Mouse (Mus musculus) thymus, postnatal 36 days (tissue): ENCODE measurements around the gene Pcyox1.

Source experiments
- DNase-seq, 2 experiments: peaks; one replicate each; pipeline ENCODE4 v3.0.0; 2022; ENCODE audit warnings: mixed read lengths in 2 of 2

Gene Pcyox1

DNA sequence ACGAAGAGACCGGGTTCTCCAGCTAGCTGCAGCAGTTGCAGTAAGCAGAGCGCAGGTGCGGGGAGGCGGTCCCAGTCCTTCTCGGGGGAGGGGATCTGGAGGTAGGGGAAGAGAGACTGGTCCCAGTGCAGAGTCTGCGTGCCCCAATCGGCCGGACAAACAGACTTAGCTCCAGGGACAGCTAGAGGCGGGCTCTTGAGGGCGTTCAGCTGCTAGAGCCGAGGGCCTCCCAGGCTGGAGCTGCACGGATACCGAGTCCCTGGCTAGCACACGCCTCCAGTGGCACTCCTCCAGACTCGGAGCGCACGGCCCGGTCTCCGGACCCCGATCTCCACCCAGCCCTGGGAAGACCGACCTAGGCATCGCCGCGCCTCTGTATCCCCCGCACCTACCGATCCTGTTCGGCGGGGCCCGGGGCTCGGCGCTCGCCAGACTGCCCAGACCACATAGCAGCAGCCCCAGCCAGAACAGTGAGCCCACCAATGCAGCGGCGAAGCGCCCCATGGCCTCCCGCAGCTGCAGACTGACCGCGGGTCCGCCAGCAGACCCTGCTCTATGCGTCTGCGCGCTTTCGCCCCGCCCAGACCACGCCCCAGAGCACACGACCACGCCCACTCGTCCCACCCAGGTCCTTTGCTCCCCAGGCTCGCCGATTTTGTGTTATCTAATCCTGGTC lies at the start of gene Pcyox1:
Gene Pcyox1, minus strand, starts transcription at position 574 of the 676 bp plus-strand sequence.
- peak; percentile 85 to 88 for DNase-seq

DNA sequence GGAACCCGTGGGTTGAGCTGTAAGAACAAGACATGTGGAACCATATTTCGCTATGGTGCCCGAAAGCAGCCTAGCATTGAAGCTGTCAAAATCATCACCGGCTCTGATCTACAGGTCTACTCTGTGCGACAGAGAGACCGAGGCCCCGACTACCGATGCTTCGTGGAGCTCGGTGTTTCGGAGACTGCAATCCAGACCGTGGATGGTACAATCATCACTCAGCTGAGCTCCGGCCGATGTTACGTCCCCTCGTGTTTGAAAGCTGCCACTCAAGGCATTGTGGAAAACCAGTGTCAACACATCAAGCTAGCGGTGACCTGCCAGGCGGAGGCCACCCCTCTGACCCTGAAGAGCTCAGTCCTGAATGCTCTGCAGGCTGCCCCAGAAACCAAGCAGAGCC lies 48.6 kb upstream of the Pcyox1 start:
- no peak for DNase-seq

DNA sequence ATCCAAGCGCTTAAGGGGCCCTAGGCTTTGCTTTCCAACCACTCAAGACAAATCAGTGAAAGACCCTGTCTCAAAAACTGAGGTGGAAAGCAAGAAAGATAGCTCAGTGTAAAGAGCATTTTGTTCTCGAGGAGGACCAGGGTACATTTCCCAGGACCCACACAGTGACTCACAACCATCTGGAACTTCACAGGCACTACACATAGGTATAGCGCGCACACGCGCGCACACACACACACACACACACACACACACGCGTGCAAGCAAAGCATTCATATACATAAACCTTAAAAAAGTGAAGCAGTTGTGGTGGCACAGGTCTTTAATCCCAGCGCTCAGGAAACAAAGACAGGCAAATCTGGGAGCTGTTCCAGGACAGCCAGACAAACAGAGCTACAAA lies 44.6 kb upstream of the Pcyox1 start:
- DNase-seq = no peak

DNA sequence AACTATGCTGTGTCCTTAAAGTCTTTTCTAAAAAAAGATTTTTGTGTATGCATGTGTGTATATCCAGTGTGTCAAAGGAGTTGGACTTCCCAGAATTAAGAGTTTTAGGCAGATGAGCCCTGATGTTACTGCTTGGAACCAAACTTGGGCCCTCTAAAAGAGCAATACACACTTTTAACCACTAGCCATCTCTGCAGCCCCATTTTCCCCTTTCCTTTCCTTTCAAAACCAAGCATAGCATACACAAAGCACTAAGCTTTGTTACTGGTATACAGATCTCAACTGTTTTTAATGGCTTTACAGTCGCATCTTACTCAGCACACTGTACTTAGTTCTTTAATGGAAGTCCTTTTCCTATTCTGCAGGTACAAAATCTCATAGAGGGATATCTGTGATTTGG lies 42.6 kb upstream of the Pcyox1 start:
- DNase-seq = no peak

DNA sequence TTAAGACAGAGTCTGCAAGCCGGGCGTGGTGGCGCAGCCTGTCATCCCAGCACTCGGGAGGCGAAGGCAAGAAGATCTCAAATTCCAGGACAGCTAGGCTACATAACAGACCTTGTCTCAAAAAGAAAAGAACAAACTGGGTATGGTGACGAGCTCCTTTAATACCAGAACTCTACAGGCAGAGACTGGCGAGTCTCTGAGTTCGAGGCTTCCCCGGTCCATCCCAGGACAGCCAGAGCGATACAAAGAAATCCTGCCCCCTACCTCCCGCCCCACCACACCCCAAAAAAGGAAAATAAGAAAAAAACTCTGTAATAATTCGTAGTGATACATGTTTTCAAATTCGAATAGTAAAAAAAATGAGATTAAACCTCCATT lies 42.2 kb upstream of the Pcyox1 start:
- DNase-seq = no peak

DNA sequence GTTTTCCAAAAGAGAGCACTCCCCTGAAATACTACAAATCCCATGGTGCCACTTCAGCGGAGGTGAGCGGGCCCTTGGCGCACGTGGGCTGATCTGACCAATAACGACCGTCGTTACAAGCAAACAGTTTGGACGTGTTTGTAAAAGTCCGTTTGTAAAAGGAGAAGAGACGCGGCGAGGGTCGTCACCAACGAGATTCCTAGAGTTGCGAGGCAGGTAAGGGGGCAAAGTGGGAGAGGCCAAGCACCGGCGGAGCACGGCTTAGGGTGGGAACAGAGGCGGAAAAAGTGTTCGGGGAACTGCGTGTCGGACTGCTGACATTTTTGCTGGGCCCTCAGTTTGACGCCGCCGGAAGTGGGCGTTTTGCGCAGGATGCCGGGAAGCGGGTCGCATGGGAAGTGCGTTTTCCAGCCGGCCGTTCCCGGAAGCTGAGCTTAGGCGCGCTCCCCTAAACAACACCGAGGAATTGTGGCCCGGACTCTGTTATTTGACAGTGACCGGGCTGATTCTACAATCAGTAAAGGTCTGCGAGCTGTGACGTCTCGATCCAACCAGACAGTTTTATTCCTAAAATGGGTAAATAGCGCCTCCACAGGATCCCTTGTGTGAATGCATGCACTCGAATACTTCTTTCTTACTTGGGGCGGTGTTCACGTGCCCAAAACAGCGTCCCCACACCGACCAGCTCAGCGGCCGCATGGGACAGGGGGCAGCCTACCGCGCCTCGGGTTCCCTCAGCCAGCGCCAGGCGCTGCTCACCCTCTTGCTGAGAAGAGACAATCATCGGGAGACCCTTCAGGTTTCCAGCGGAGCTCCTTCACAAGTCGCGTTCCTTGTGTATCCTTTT lies 41.5 kb upstream of the Pcyox1 start, which contains the start of gene C87436:
Gene C87436, plus strand, starts transcription at position 103 of the 847 bp plus-strand sequence.
- DNase-seq = peak; percentile 91 to 93

DNA sequence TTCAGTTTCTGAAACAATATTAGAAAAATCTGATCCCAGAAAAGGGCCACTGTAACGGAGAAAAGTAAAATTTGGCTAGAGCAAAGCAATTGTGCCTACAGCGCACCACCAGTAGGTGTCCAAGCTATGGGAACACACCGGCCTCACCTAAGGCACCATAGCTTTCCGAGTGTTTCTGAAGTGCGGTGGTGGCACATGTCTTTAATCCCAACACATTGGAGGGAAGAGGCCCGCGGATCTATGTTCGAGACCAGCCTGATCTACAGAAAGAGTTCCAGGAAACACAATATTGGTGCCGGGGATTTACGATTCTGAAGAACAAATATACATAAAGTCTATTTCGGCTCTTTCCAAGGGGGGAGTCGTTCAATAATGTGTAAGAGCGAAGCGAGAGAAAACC lies 40.8 kb upstream of the Pcyox1 start:
- peak; percentile 57 to 66 for DNase-seq

DNA sequence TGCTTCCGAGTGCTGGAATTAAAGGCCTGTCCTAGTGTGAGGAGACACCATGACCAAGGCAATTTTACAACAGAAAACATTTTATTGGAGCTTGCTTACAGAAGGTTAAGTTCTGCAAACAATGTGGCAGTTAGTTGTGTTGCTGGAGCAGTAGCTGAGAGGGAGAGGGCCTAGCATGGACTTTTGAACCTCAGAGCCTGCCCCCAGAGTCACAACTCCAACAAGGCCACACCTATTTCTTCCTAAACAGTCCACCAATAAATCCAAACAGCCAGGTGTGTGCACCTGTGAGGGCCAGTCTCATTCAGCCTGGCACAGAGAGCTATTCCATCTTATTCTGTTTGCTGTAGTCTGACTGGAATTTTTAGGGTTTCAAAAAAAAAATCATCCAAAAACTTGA lies 36.7 kb upstream of the Pcyox1 start:
- no peak for DNase-seq

DNA sequence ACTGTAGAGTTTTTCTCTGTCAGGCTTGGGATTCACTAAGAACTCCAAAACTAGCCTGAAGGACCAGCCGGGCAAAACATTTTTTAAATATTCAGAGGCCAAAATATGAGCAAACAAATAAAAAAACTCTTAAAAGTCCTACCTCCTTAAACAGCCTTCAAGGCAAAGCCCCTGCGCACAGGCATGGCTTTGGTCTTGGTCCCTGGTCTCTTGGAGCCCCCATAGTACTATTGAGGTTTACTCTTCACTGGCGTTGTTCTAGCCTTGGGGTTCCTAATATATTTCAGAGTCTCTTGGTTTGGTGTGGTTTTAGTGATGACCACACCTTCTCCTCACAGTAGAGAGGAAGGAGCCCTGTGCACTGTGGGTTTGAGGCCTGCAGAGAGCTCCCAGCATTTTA lies 34.6 kb upstream of the Pcyox1 start:
- no peak for DNase-seq

DNA sequence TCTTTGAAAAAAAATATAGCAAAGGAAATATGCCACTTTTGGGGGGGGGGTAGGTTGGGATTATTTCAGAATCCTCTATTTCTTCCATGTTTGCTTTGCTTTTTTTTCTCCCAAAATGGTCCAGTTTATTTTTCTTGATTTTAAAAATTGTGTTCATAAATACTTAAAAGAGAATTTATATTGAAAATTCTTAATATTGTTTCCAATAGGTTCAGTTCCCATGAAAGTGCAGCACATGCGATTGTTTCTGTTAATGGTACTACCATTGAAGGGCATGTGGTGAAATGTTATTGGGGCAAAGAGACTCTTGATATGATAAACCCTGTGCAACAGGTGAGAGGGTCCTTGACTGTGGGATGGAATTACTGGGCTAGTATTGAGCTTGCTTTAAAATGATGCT lies 29.4 kb upstream of the Pcyox1 start, which contains the start of gene Gm44790:
Gene Gm44790, plus strand, starts transcription at position 301 of the 400 bp plus-strand sequence.
- DNase-seq = no peak

DNA sequence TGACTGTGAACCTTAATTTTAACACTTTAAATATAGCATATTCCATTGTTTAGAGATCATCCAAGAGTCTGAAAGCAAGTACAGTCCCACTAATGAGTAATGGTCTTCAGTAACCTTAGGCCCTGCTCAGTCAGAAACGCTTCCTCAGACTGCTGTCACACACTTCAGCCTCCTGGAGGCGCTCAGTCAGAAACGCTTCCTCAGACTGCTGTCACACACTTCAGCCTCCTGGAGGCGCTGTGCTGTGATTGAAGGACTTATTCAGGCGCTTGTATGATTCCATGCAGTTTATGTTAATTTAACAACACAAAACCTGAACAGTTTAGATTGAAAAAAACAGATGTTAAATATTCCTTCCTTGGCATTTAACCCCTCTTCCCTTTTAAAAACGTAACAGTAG lies 23.5 kb upstream of the Pcyox1 start:
- DNase-seq = no peak

DNA sequence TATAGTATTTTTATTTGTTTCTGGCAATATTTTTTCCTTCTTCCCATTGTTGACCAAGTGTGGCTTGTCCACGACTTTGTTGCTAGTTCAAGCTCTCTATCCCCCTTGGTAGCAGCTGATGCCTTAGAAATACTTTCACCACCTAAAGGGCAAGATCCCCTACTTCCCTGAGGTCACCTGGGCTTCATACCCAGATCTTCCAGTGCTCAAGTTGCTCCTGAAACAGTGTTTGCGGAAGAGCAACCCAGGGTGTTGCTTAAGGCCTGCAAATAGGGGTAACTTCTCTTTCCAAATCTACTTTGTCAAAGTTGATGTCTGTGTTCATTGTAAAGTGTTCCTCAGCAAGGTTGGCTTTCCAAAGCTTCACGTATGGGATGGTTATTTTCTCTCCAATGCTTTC lies 22.3 kb upstream of the Pcyox1 start:
- DNase-seq = no peak

DNA sequence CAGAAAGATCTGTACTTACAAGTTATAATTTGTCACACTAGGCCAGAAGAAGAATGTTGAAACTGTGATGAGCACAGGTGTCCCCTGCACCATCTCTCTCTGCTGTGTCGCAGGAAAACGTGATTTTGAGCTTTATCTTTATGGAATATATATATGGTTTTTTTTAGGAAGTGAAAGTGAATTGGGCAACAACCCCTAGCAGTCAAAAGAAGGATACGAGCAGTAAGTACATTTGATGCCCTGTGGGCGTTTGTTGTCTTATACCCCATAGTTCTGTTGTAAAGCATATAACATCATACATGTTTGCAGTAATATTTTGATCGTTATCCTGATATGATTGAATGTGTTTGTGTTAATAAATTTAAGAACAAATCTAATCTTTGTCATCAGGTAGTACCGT lies 21.8 kb upstream of the Pcyox1 start:
- no peak for DNase-seq

DNA sequence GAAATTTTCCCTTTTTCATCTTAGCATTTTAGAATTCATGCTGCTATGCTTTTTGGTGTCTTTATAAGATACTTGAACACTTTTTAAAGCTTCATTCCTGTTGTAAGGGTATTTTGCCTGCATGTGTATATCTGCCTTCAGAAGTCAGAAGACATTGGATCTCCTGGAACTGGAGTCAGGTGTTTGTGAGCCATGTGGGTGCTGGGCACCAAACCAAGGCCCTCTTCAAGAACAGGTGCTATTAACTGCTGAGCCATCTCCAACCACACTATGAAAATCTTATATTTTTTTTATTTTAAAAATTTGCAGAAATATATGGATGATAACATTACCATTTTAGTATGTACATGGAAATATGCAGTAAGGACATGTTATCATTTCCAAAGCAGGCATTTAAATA lies 9.4 kb upstream of the Pcyox1 start:
- no peak for DNase-seq

DNA sequence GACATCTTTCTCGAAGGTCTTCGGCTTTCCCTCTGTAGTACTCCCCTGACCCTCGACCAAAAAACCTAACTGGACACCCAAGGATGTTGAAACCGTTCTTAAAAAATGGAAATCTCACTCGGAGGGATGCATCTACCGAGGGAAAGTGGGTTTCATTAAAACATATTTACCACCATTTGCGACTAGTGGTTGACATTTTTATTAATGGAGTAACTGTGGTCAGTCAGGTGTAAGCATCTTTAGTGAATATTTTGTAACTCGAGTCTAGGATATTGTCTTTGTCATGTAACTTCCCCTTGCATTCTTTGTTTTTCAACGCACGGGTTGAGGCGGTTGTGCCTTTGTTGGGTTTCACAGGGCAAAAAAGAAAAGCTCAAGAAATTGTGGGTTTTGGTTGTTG lies 8.0 kb upstream of the Pcyox1 start:
- DNase-seq = peak in 1 of 2 experiments; percentile 12

DNA sequence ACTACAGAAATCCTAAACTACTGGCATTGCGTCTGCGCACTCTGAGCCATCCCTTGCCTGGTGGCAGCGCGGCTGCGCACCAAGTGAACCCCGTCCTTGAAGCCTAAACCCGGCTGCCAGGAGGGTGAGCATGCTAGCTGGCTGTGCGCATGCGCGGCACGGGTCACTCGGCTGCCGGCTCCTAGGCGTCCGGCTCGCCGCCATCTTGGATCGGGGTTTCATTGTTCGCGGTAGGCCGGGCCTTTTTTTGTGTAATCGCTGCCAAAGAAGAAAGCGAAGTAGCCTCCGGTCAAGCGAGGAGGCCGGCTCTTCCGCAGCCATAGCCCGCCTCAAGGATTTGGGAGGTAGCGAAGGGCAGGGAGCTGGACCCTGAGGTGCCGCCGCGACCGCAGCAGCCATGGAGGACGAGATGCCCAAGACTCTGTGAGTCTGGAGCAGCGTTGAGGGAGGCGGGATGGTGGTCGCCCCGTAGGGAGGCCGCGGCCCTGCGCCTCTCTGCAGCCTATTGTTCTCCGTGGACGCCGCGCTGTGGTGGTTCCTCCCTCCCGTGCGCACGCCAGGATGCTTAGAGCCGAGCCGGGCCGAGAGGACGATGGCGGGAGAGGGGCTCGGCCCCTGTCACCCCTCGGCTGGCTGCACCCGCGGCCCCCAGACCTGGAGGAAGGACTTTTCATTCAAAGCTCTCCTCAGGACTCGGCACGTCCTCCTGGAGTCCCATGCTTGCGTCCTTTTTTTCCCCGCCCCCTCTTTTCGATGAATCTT lies 7.3 kb upstream of the Pcyox1 start, which contains the start of gene Tia1:
Gene Tia1, plus strand, starts transcription at position 120 of the 762 bp plus-strand sequence.
- peak; percentile 94 to 98 for DNase-seq

DNA sequence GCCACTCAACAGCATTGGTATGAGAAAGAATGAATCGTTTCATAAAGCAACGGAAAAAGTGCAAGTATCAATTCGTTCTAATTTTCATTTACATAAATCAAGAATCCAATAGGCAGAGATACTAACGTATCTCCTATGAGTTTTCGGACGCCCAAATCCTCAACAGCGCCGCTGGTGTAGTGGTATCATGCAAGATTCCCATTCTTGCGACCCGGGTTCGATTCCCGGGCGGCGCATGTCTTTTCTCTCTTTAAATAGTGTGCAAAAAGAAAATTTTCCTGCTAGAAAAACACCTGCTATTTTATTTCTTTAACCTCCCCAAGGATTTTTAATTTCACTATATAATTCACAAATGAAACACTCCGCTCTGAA lies 6.8 kb upstream of the Pcyox1 start:
- peak in 1 of 2 experiments; percentile 82 for DNase-seq

DNA sequence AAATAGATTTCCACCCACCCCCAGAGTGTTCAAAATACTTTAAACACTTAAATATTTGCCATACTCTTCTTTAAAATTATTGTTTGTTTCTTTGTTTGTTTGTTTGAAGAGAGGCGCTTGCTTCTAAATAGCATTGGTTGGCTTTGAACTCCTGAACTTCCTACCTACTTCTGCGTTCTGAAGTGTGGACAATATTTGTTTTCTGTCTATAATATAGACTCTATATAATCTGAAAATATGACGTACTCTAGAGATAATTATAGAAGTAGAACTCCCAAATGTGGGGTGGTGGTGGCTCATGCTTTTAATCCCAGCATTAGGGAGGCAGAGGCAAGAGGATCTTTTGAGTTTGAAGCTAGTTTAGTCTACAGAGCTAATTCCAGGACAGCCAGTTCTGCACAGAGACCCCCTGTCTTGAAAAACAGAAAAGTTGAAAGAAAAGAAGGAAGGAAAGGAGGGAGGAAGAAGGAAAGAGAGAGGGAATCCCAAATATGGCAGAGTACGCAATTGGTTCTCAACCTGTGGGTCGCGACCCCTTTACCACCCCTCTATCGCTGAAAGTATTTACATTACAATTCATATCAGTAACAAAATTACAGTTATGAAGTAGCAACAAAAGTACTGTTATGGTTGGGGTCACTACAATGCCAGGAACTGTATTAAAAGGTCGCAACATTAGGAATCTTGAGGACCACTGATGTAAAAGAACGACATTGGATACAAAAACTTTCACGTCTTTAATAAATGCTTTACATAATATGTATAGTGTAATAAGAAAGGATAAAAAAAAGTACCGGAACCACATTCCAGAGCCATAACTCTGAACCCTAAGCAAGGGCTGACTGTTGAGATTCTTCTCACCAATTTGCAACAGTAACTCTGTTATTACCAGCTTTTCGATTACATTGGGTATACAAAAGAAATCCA lies 6.0 kb upstream of the Pcyox1 start:
- no peak for DNase-seq

DNA sequence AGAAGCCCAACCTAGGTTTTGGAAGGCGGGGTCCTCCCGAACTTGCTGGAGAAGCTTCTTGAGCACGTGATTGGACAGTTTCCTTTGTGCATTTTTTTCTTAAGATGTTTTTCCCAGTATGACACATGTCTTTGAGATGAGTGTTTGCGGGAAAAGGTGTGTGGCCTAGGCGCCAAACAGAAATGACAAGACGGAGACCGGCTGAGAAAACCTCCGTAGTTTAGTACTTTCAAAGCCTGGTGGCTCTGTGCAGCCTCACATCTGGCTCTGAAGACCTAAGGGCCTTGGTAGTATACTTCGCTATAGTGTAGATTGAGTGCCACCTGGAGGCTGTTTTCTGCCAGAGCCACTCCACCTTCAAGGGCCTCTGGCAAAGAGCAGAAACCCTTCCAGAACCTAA lies 4.0 kb upstream of the Pcyox1 start:
- peak; percentile 78 to 81 for DNase-seq

DNA sequence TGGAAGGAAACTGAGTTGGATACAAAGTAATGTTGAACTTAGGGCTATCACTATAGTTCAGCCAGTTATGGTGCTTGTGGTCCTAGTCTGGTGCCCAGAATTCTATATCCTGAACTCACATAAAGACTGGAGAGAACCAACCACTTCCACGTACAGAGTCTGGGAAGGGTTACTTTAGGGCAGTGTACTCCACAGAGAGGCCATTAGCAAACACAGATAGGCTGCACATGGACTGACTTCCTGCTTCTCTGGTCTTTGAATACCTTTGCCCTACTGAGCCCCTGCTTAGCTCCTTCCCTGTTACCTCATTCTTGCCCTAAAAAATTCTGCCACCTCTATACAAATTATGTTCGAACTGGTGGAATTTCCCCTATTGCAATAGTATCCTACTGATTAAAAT lies 3.0 kb upstream of the Pcyox1 start:
- DNase-seq = no peak

DNA sequence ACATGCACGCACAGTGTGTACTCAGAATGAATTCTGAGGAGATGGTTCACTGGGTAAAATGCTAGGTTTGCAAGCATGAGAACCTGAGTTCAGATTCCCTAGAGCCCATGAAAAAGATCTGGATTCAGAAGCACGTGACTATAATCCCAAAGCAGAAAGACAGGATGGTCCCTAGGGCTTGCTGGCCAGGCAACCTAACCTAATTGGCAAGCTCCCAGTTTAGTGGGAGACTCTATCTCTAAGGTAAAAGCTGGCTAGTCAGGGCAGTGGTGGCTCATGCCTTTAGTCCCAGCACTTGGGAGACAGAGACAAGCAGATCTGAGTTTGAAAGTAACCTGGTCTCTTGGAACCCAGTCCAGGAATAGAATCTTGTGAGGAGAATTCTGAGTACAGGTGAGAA lies 2.0 kb upstream of the Pcyox1 start:
- DNase-seq = no peak

DNA sequence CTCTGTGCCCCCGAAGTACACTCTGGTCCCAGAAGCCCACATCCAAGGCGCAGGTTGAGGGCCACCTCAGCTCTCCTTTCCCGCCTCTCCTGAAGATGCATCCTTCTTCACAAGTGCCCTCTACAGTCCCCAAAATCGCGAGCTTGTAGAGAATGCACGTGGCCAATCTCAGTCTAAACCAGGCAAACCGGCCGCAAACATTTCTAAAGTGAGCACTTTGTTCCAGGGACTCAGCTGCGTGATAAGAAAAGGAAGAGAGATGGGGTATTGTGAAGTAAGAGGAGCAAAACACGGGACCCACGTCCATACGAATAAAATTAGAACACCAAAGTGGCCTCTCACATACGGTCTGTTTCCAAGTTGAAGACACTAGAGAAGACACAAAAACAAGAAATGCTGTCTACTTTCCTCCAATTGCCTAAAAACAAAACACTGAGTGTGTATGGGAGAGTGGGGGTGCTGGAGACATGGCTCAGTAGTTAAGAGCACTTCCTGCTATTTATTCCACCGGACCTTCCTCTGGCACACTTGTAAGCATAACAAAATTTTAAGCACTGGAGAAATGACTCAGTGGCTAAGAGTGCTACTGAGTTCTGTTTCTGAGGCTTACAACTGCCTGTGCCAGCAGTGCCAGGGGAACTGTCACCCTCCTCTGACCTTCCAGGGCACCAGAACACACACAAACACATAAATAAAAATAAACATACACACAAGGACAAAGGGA lies 465 bp upstream of the Pcyox1 start:
- DNase-seq = no peak
